ENCODE assay signal across 8 mouse cellular contexts in the genomic region with DNA sequence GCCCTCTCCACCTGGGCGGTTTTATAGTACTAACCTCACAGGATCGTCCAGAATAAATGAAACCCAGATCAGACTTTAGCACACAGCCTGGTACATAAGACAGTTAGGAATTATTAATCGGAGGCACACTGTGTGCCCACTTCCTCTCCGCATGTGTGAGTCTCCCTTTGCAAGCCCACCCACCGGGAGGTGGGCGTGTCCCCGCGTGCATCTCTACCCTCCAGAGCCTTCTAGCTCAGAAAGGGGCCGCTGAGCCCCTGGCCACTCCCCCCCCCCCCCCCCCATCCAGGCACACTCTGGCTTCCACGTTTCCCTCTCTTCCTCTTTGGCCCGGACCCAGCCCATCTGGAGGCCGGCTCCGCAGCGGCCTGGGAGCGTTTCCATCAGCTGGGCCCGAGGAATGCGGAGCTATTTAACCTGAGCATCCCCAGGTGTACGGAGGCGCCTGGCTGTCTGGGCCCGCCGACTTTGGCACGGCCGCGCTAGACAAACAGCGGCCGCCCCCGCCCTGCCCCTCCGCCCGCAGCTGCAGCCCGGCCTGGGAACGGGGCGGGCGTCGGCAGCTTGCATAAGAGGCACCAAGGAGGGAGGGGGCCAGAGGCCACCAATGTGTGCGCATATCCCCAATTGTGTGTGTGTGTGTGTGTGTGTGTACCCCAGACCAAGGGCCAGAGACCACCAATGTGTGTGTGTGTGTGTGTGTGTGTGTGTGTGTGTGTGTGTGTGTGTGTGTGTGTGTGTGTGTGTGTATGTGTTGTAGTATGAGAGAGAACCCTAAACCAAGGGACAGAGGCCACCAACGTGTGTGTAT. TPM values are rescaled to one million over a fixed set of nuclear protein-coding genes. Genes with fewer than 3 reads are reported as not detected.
A peak's percentile ranks its signal among the peaks of the same experiment; 100 is the strongest.
DNase-seq lines count a peak whose midpoint lies in the region; ATAC-seq and TF ChIP-seq lines count a peak whose summit lies in the region.

No protein-coding gene starts in this region.

- peak overlapping the region; percentile 85 for H3K4me2 ChIP-seq in intestine, embryonic 14.5 days (ENCODE audit: low read length)
- H3K4me2 ChIP-seq in liver, embryonic 14.5 days (ENCODE audit: low read depth): peak overlapping the region; percentile 93

- H3K4me3 ChIP-seq in intestine, embryonic 14.5 days (ENCODE audit: low read depth, low read length): peak overlapping the region; percentile 67
- peak overlapping the region; percentile 33 to 53 for H3K4me3 ChIP-seq in liver, embryonic 14.5 days (ENCODE audit: insufficient read depth in 1 of 2, low read depth in 2 of 2, low read length in 2 of 2)

- peaks cover 53% of the 10 kb centered on the region for H3K4me1 ChIP-seq in intestine, embryonic 14.5 days (replicated peaks; ENCODE audit: control insufficient read depth, insufficient read depth, low read length)
- peaks cover 30 to 52% of the 10 kb centered on the region in 2 experiments for H3K4me1 ChIP-seq in liver, embryonic 14.5 days (replicated peaks; ENCODE audit: control insufficient read depth in 2 of 2, insufficient read depth in 2 of 2, low read length in 1 of 2)

- no peak for TF ChIP-seq CTCF in liver, embryonic 14.5 days (IDR thresholded peaks at IDR 0.05; ENCODE audit: low read depth)

- no peak for TF ChIP-seq EP300 in liver, embryonic 14.5 days (IDR thresholded peaks at IDR 0.05; ENCODE audit: low read depth)

- WGBS in intestine, embryonic 14.5 days: 1% methylated on average over 29 of the region's 36 CpGs
- WGBS in liver, embryonic 14.5 days (ENCODE audit: insufficient replicate concordance): 1% methylated on average over 34 of the region's 36 CpGs

- H3K9ac ChIP-seq in intestine, embryonic 14.5 days (ENCODE audit: low read length): peak overlapping the region; percentile 91
- H3K9ac ChIP-seq in liver, embryonic 14.5 days (replicated peaks): peak overlapping the region; percentile 53

- H3K27me3 ChIP-seq in intestine, embryonic 14.5 days (replicated peaks; ENCODE audit: control insufficient read depth, insufficient read depth, low read length): no peaks in the 10 kb centered on the region
- peaks cover 6% of the 10 kb centered on the region; the same call in 1 of the 2 replicates for H3K27me3 ChIP-seq in liver, embryonic 14.5 days (ENCODE audit: control insufficient read depth, insufficient read depth, low read length)

- H3K36me3 ChIP-seq in intestine, embryonic 14.5 days (ENCODE audit: control insufficient read depth, insufficient read depth, low read length): 0 out of 2 replicates have a peak, but pooled peaks cover 3% of the 10 kb centered on the region
- H3K36me3 ChIP-seq in liver, embryonic 14.5 days (replicated peaks; ENCODE audit: control insufficient read depth, insufficient read depth, low read depth): no peaks in the 10 kb centered on the region

- peak; percentile 69 for ATAC-seq in intestine, embryonic 14.5 days (replicated peaks; ENCODE audit: low FRiP score, low TSS enrichment, low read depth)
- ATAC-seq in liver, embryonic 14.5 days (ENCODE audit: insufficient read depth): peak; percentile 58

- peak overlapping the region; percentile 99 for H3K27ac ChIP-seq in intestine, embryonic 14.5 days (ENCODE audit: low read depth)
- H3K27ac ChIP-seq in liver, embryonic 14.5 days: peak overlapping the region; percentile 34

- H3K9me3 ChIP-seq in intestine, embryonic 14.5 days (ENCODE audit: control insufficient read depth, low read length): no peaks in the 10 kb centered on the region
- H3K9me3 ChIP-seq in liver, embryonic 14.5 days (ENCODE audit: control insufficient read depth, low read length): no peaks in the 10 kb centered on the region

- peak; percentile 74 for DNase-seq in ovary, adult 18-20 months (ENCODE audit: low spot score)
- DNase-seq in ovary, postnatal 10 days (ENCODE audit: low spot score): no peak
- DNase-seq in cerebellum, postnatal 25 days: peak; percentile 38 to 61
- peak; percentile 87 for DNase-seq in gastrocnemius, postnatal 25 days
- DNase-seq in intestine, embryonic 14.5 days (ENCODE audit: low spot score): peak; percentile 93
- DNase-seq in liver, embryonic 14.5 days (ENCODE audit: low read depth in 3 of 3, low spot score in 3 of 3): no peak
- DNase-seq in neural tube, embryonic 10.5 days (ENCODE audit: extremely low spot score, low spot score): peak; percentile 84
- DNase-seq in urinary bladder, adult 2 months (ENCODE audit: low spot score): peak; percentile 77

RNA-seq across cellular contexts. Expression of a gene that starts 3.2 kb away (rescaled TPM):
- 10 to 100 TPM in 1 of 2 experiments, 1 to 10 TPM in 1; 9.7 to 14.0 TPM for total RNA-seq in gastrocnemius, postnatal 25 days (2021)
- 101 and 109 TPM in 2 replicates for polyA plus RNA-seq in intestine, embryonic 14.5 days (2014; fragmentation: Nextera tagmentation; extraction: Ambion mirVana)
- polyA plus RNA-seq in liver, embryonic 14.5 days (2012; rRNA removed): 45.6 and 50.6 TPM in 2 replicates
- polyA plus RNA-seq in liver, embryonic 14.5 days (2014; fragmentation: Nextera tagmentation; extraction: Ambion mirVana): 20.7 and 22.6 TPM in 2 replicates
- 416 and 633 TPM in 2 replicates for polyA plus RNA-seq in urinary bladder, adult 2 months (2012; rRNA removed)

RNA-seq across cellular contexts. Expression of a gene that starts 14.7 kb away (rescaled TPM):
- 1 to 10 TPM; 2.2 to 2.7 TPM for total RNA-seq in gastrocnemius, postnatal 25 days (2021)
- 11.0 and 13.1 TPM in 2 replicates for polyA plus RNA-seq in intestine, embryonic 14.5 days (2014; fragmentation: Nextera tagmentation; extraction: Ambion mirVana)
- polyA plus RNA-seq in liver, embryonic 14.5 days (2012; rRNA removed): 0.51 and 0.92 TPM in 2 replicates
- polyA plus RNA-seq in liver, embryonic 14.5 days (2014; fragmentation: Nextera tagmentation; extraction: Ambion mirVana): 0.47 and 0.51 TPM in 2 replicates
- 9.6 and 10.0 TPM in 2 replicates for polyA plus RNA-seq in urinary bladder, adult 2 months (2012; rRNA removed)

RNA-seq across cellular contexts. Expression of a gene that starts 52.4 kb away (rescaled TPM):
- total RNA-seq in gastrocnemius, postnatal 25 days (2021): 10 to 100 TPM; 11.3 to 11.5 TPM
- 32.8 and 34.0 TPM in 2 replicates for polyA plus RNA-seq in intestine, embryonic 14.5 days (2014; fragmentation: Nextera tagmentation; extraction: Ambion mirVana)
- 4.3 and 10.3 TPM in 2 replicates for polyA plus RNA-seq in liver, embryonic 14.5 days (2012; rRNA removed)
- polyA plus RNA-seq in liver, embryonic 14.5 days (2014; fragmentation: Nextera tagmentation; extraction: Ambion mirVana): 14.7 and 15.2 TPM in 2 replicates
- polyA plus RNA-seq in urinary bladder, adult 2 months (2012; rRNA removed): 17.1 and 17.8 TPM in 2 replicates

Comparison
In these comparisons a context has a peak if more than half of its experiments do, and no peak if none do; other contexts are left out.
1. DNase-seq: peak in ovary, adult 18-20 months (single experiment), cerebellum, postnatal 25 days (2 of 2), gastrocnemius, postnatal 25 days (single experiment), intestine, embryonic 14.5 days (single experiment), neural tube, embryonic 10.5 days (single experiment) and urinary bladder, adult 2 months (single experiment); none in ovary, postnatal 10 days (single experiment) and liver, embryonic 14.5 days (0 of 3).